Mouse (Mus musculus) hematopoietic multipotent progenitor cell, adult 10-12 weeks (in vitro differentiated cells): ENCODE measurements around the gene Prkacb. TPM values are rescaled to one million over a fixed set of nuclear protein-coding genes. Genes with fewer than 3 reads are reported as not detected.

Source experiments
- polyA plus RNA-seq: library from polyadenylated mRNA; stranded (reverse); fragments of >175 nt; gene quantifications from 2 replicates; pipeline ENCODE4 v1.2.3, GENCODE M21; 2012; ENCODE audit warnings: low replicate concordance

Gene Prkacb
- 12.6 and 27.1 TPM in 2 replicates for polyA plus RNA-seq

DNA sequence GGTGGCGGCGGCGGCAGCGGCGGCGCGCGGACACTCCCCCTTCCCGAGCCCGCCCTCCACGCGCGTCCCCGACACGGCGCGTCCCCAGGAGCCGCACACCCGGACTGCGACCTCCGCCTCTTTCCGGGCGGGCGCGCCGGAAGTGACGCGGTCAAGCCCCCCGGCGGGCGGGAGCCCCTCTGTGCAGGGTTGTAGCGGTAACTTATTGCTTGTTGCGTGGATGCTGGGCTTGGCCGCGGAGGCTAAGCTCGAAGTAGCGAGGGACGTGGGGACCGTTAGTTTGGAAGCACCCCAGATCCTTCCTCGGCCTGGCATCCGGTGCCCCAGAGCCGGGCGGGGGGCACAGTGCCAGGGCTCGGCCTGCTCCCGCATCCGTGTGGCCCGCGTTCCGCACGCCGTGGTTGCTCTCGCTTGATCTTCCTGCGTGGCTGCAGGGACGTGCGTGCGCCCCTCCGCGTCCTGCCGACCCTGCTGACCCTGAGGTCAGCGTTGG is at the start of gene Prkacb:
Gene Prkacb, minus strand, starts transcription at position 90 of the 493 bp plus-strand sequence.

GRCm38 (mm10) chr3:146851966-146852891 is 39.4 kb upstream of the Prkacb start, which contains the start of gene Ttll7:
Ttll7 (plus strand) TSS chr3:146852367.

GRCm38 (mm10) chr3:146684811-146685675 is 127.7 kb downstream of the Prkacb start, which contains the start of gene Samd13:
Samd13 (minus strand) TSS chr3:146685592.

Other genes starting within 250 kb of the Prkacb start
- gene Uox, start 242.6 kb downstream of the Prkacb start, polyA plus RNA-seq = not detected in 2 replicates
- gene Dnase2b, start 197.4 kb downstream of the Prkacb start, polyA plus RNA-seq = not detected in 2 replicates
- 0.11 TPM in 1 of 2 replicates, not detected in the other for gene 4930503B20Rik, start 161.7 kb downstream of the Prkacb start, polyA plus RNA-seq
- 0.26 and 0.31 TPM in 2 replicates for gene Samd13, start 127.4 kb downstream of the Prkacb start, polyA plus RNA-seq
- gene Ttll7, start 39.4 kb upstream of the Prkacb start, polyA plus RNA-seq = 0.04 TPM in 1 of 2 replicates, not detected in the other